Mouse (Mus musculus) liver, embryonic 11.5 days (tissue): ENCODE measurements around the gene Pdlim7. TPM values are rescaled to one million over a fixed set of nuclear protein-coding genes. Genes with fewer than 3 reads are reported as not detected.
A peak's percentile ranks its signal among the peaks of the same experiment; 100 is the strongest.

Experiments used
- ATAC-seq: fragments of 200-750 bp; cut with Nextera tagmentation; replicated peaks from 2 replicates; pipeline ENCODE4 v1.8.0; 2017; ENCODE audit warnings: moderate number of reproducible peaks, mild to moderate bottlenecking, moderate TSS enrichment, moderate library complexity; ENCODE audit not compliant: low FRiP score
- DNase-seq: peaks from one replicate; pipeline ENCODE4 v3.0.0-alpha.2; 2017; ENCODE audit warnings: low spot score
- H3K27ac ChIP-seq: fragments of 300-500 bp; sonication (generic); 2 replicates; pipeline ENCODE4 v1.5.1; 2014; ENCODE audit warnings: mild to moderate bottlenecking, low read depth, low read length, control low read depth
- H3K27me3 ChIP-seq: fragments of 300-500 bp; sonication (generic); replicated peaks from 2 replicates; pipeline ENCODE4 v1.6.1; 2014; ENCODE audit warnings: low read length, mixed read lengths; ENCODE audit not compliant: control insufficient read depth, insufficient read depth
- H3K36me3 ChIP-seq: fragments of 300-500 bp; sonication (generic); 2 replicates; pipeline ENCODE4 v1.6.1; 2014; ENCODE audit warnings: mild to moderate bottlenecking, low read length, moderate library complexity, mixed read lengths; ENCODE audit not compliant: control insufficient read depth, insufficient read depth
- H3K4me1 ChIP-seq: fragments of 300-500 bp; sonication (generic); replicated peaks from 2 replicates; pipeline ENCODE4 v1.6.1; 2014; ENCODE audit warnings: low read length, mixed read lengths; ENCODE audit not compliant: control insufficient read depth, insufficient read depth
- H3K4me2 ChIP-seq: fragments of 300-500 bp; sonication (generic); 2 replicates; pipeline ENCODE4 v1.6.1; 2014; ENCODE audit warnings: mild to moderate bottlenecking, control low read depth, moderate library complexity
- H3K4me3 ChIP-seq: fragments of 300-500 bp; sonication (generic); 2 replicates; pipeline ENCODE4 v1.5.1; 2014; ENCODE audit warnings: low read depth, low read length, control low read depth
- H3K9ac ChIP-seq: fragments of 300-500 bp; sonication (generic); 2 replicates; pipeline ENCODE4 v1.6.1; 2014; ENCODE audit warnings: low read depth, low read length, control low read depth
- H3K9me3 ChIP-seq: fragments of 300-500 bp; sonication (generic); 2 replicates; pipeline ENCODE4 v1.6.1; 2016; ENCODE audit warnings: low read length, inconsistent platforms, mixed read lengths; ENCODE audit not compliant: control insufficient read depth
- WGBS: fragments of 180-500 bp; shearing (Covaris S2); extraction: QIAGEN DNeasy Blood & Tissue Kit; methylation state at CpG from one replicate; pipeline ENCODE4 v1.1.7; 2014; 5-methylcytosine and 5-hydroxymethylcytosine counted together
- polyA plus RNA-seq: library from polyadenylated mRNA; unstranded; fragments of >200 nt; fragmentation: Nextera tagmentation; extraction: Ambion mirVana; gene quantifications from 2 replicates; pipeline ENCODE4 v1.2.1, GENCODE M21; 2014

Gene Pdlim7
- polyA plus RNA-seq, 1 experiment from 2014 or later: 94.6 TPM

- Histone ChIP-seq H3K4me3 (no peak overlapping the region), H3K4me1 (peaks cover 4% of the 10 kb centered on the region; the same call in 1 of the 2 replicates), H3K36me3 (peaks cover 13% of the 10 kb centered on the region; the same call in 1 of the 2 replicates), H3K9ac (no peak overlapping the region), H3K27ac (no peak overlapping the region), H3K9me3 (no peaks in the 10 kb centered on the region), H3K27me3 (peaks cover 20% of the 10 kb centered on the region), H3K4me2 (no peak overlapping the region)
- 61% methylated on average over 16 of the region's 16 CpGs for WGBS
- no peak for DNase-seq
- ATAC-seq: no peak
Observed at GRCm38 (mm10) chr13:55477492-55477891, 36.0 kb downstream of the Pdlim7 start.

GRCm38 (mm10) chr13:55476256-55476655, 37.2 kb downstream of the Pdlim7 start:
- Histone ChIP-seq H3K27ac (no peak overlapping the region), H3K4me3 (no peak overlapping the region), H3K4me2 (no peak overlapping the region), H3K36me3 (peaks cover 13% of the 10 kb centered on the region; the same call in 1 of the 2 replicates), H3K27me3 (peaks cover 32% of the 10 kb centered on the region), H3K9ac (no peak overlapping the region), H3K9me3 (no peaks in the 10 kb centered on the region), H3K4me1 (peaks cover 13% of the 10 kb centered on the region)
- 89% methylated on average over 8 of the region's 8 CpGs for WGBS
- ATAC-seq (no peak), DNase-seq (no peak)

- Histone ChIP-seq H3K9ac (no peak overlapping the region), H3K36me3 (peaks cover 12% of the 10 kb centered on the region; the same call in 1 of the 2 replicates), H3K4me1 (peaks cover 17% of the 10 kb centered on the region), H3K9me3 (no peaks in the 10 kb centered on the region), H3K4me3 (no peak overlapping the region), H3K4me2 (no peak overlapping the region), H3K27ac (no peak overlapping the region), H3K27me3 (peaks cover 37% of the 10 kb centered on the region)
- DNase-seq: no peak
- WGBS: 80% methylated on average over 5 of the region's 5 CpGs
- ATAC-seq: no peak
Observed at GRCm38 (mm10) chr13:55475750-55476149, 37.7 kb downstream of the Pdlim7 start.

- Histone ChIP-seq H3K4me3 (no peak overlapping the region), H3K36me3 (peaks cover 8% of the 10 kb centered on the region; the same call in 1 of the 2 replicates)
Observed at GRCm38 (mm10) chr13:55474621-55475069, 38.8 kb downstream of the Pdlim7 start.

GRCm38 (mm10) chr13:55473961-55474360, 39.5 kb downstream of the Pdlim7 start:
- WGBS: 73% methylated on average over 11 of the region's 11 CpGs

More at GRCm38 (mm10) chr13:55474621-55475069, 38.8 kb downstream of the Pdlim7 start:
- no peak for DNase-seq
- Histone ChIP-seq H3K4me1 (peaks cover 17% of the 10 kb centered on the region), H3K9ac (no peak overlapping the region), H3K27me3 (peaks cover 48% of the 10 kb centered on the region), H3K9me3 (no peaks in the 10 kb centered on the region), H3K27ac (no peak overlapping the region), H3K4me2 (no peak overlapping the region)
- whole genome bisulfite sequencing: 49% methylated on average over 5 of the region's 5 CpGs
- no peak for ATAC-seq

GRCm38 (mm10) chr13:55473076-55473831, 40.2 kb downstream of the Pdlim7 start:
- H3K27me3 ChIP-seq: peaks cover 56% of the 10 kb centered on the region
- no peak for DNase-seq
- no peak overlapping the region for H3K27ac ChIP-seq
- H3K4me2 ChIP-seq: peak overlapping the region; percentile 100
- peaks cover 8% of the 10 kb centered on the region; the same call in 1 of the 2 replicates for H3K36me3 ChIP-seq
- peaks cover 17% of the 10 kb centered on the region for H3K4me1 ChIP-seq
- no peak for ATAC-seq
- H3K9me3 ChIP-seq: no peaks in the 10 kb centered on the region
- peak overlapping the region; percentile 67 for H3K4me3 ChIP-seq
- H3K9ac ChIP-seq: peak overlapping the region; percentile 62; the same call in 1 of the 2 replicates
- WGBS: 23% methylated on average over 18 of the region's 18 CpGs

More at GRCm38 (mm10) chr13:55473961-55474360, 39.5 kb downstream of the Pdlim7 start:
- H3K4me1 ChIP-seq: peaks cover 17% of the 10 kb centered on the region
- no peaks in the 10 kb centered on the region for H3K9me3 ChIP-seq
- H3K36me3 ChIP-seq: peaks cover 8% of the 10 kb centered on the region; the same call in 1 of the 2 replicates
- DNase-seq (no peak), ATAC-seq (no peak)
- H3K27me3 ChIP-seq: peaks cover 55% of the 10 kb centered on the region
- H3K27ac ChIP-seq: no peak overlapping the region
- H3K4me3 ChIP-seq: no peak overlapping the region
- no peak overlapping the region for H3K9ac ChIP-seq
- no peak overlapping the region for H3K4me2 ChIP-seq

GRCm38 (mm10) chr13:55472132-55473022, 41.1 kb downstream of the Pdlim7 start:
- Histone ChIP-seq H3K27me3 (peaks cover 61% of the 10 kb centered on the region), H3K9me3 (no peaks in the 10 kb centered on the region), H3K36me3 (peaks cover 8% of the 10 kb centered on the region; the same call in 1 of the 2 replicates), H3K4me3 (peak overlapping the region; percentile 67), H3K9ac (peak overlapping the region; percentile 62), H3K4me1 (peaks cover 17% of the 10 kb centered on the region), H3K27ac (peak overlapping the region; percentile 2; the same call in 1 of the 2 replicates), H3K4me2 (peak overlapping the region; percentile 100)
- under 1% methylated on average over 100 of the region's 103 CpGs for WGBS
- ATAC-seq: peak; percentile 32; the same call in 1 of the 2 replicates
- DNase-seq: peak; percentile 75

- peak overlapping the region; percentile 67 for H3K4me3 ChIP-seq
- 0% methylated on average over 31 of the region's 31 CpGs for WGBS
- H3K27ac ChIP-seq: no peak overlapping the region
- peak overlapping the region; percentile 100 for H3K4me2 ChIP-seq
- H3K9me3 ChIP-seq: no peaks in the 10 kb centered on the region
- H3K4me1 ChIP-seq: peaks cover 17% of the 10 kb centered on the region
- peak overlapping the region; percentile 62 for H3K9ac ChIP-seq
- peaks cover 7% of the 10 kb centered on the region; the same call in 1 of the 2 replicates for H3K36me3 ChIP-seq
- 0 out of 2 replicates have a peak, but pooled peaks have one; percentile 15 for ATAC-seq
- peaks cover 67% of the 10 kb centered on the region for H3K27me3 ChIP-seq
- peak; percentile 72 for DNase-seq
Observed at GRCm38 (mm10) chr13:55471819-55472131, 41.7 kb downstream of the Pdlim7 start.
